Mouse (Mus musculus): ENCODE results near the gene Nat9. TPM values are rescaled to one million over a fixed set of nuclear protein-coding genes. Genes with fewer than 3 reads are reported as not detected.

Gene Nat9
- 10 to 100 TPM; 16.3 to 18.5 TPM for total RNA-seq (2023)

GRCm38 (mm10) chr11:115187693-115188092 lies at the start of gene Nat9:
Gene Nat9, minus strand, starts transcription at chr11:115187859.

DNA sequence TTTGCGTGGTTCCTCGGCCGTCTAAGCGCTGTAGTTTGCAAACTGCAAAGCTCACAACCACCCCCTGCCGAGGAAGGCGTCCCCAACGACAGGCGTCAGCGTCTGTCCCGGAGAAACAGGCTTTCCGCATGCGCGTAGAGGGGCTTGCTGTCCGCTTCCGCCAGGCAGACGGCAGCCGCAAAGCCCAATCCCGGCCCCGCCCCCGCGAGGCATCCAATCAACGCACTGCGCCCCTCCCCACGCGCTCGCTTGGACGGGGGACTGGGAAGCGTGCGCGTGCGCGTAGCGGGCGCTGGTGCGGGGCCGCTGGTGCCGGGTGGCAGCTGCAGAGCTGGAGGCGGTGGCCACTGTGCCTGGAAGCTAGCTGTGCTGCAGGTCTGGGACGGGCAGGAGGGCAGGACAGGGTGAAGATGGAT lies 427 bp downstream of the Nat9 start, which contains the start of gene Tmem104:
Gene Tmem104, plus strand, starts transcription at position 264 of the 416 bp plus-strand sequence.

GRCm38 (mm10) chr11:115162832-115163480 lies 24.7 kb downstream of the Nat9 start, which contains the start of gene Slc9a3r1:
Gene Slc9a3r1, plus strand, starts transcription at chr11:115163341.

GRCm38 (mm10) chr11:115133800-115134199 lies 53.9 kb downstream of the Nat9 start, which contains the start of gene Cd300lf:
Gene Cd300lf, minus strand, starts transcription at chr11:115133992.

Other genes starting within 250 kb of the Nat9 start
- gene Cd300c, start 218.7 kb downstream of the Nat9 start, total RNA-seq (2023), result 1 to 10 TPM; 2.6 to 3.0 TPM
- gene Cd300ld, start 197.9 kb downstream of the Nat9 start, total RNA-seq (2023), result 10 to 100 TPM; 70.1 to 76.9 TPM
- gene Cd300c2, start 186.0 kb downstream of the Nat9 start, total RNA-seq (2023), result 100 to 1,000 TPM; 272 to 297 TPM
- under 1 TPM in 1 of 2 experiments, not detected in 1; 0.91 TPM for gene Cd300ld2, start 171.7 kb downstream of the Nat9 start, total RNA-seq (2023)
- gene Cd300ld4, start 160.8 kb downstream of the Nat9 start, total RNA-seq (2023), result 1 to 10 TPM; 1.1 to 1.7 TPM
- 100 to 1,000 TPM; 259 to 275 TPM for gene Cd300ld5, start 150.1 kb downstream of the Nat9 start, total RNA-seq (2023)
- 100 to 1,000 TPM; 153 to 264 TPM for gene Cd300ld3, start 139.4 kb downstream of the Nat9 start, total RNA-seq (2023)
- gene Cd300e, start 125.7 kb downstream of the Nat9 start, total RNA-seq (2023), result 100 to 1,000 TPM; 126 to 137 TPM
- gene Rab37, start 96.4 kb downstream of the Nat9 start, total RNA-seq (2023), result 1 to 10 TPM; 1.5 to 1.6 TPM
- 10 to 100 TPM; 28.8 to 29.9 TPM for gene Cd300lf, start 53.9 kb downstream of the Nat9 start, total RNA-seq (2023)
- gene Slc9a3r1, start 24.5 kb downstream of the Nat9 start, total RNA-seq (2023), result 10 to 100 TPM; 82.4 to 86.6 TPM
- 10 to 100 TPM; 59.0 to 72.0 TPM for gene Tmem104, start 372 bp downstream of the Nat9 start, total RNA-seq (2023)
- not detected for gene Grin2c, start 79.4 kb upstream of the Nat9 start, total RNA-seq (2023)
- 10 to 100 TPM; 10.6 to 12.1 TPM for gene Fdxr, start 89.2 kb upstream of the Nat9 start, total RNA-seq (2023)
- 1 to 10 TPM; 1.2 to 1.4 TPM for gene Fads6, start 109.8 kb upstream of the Nat9 start, total RNA-seq (2023)
- not detected for gene Otop2, start 119.3 kb upstream of the Nat9 start, total RNA-seq (2023)
- not detected for gene Ush1g, start 134.2 kb upstream of the Nat9 start, total RNA-seq (2023)
- gene Otop3, start 146.9 kb upstream of the Nat9 start, total RNA-seq (2023), result not detected
- under 1 TPM; 0.45 to 0.73 TPM for gene Hid1, start 179.9 kb upstream of the Nat9 start, total RNA-seq (2023)
- under 1 TPM; 0.21 to 0.36 TPM for gene Cdr2l, start 194.1 kb upstream of the Nat9 start, total RNA-seq (2023)
- gene Mrpl58, start 215.9 kb upstream of the Nat9 start, total RNA-seq (2023), result 10 to 100 TPM; 51.8 to 56.5 TPM
- gene Atp5h, start 232.1 kb upstream of the Nat9 start, total RNA-seq (2023), result 100 to 1,000 TPM; 227 to 243 TPM
- 10 to 100 TPM; 33.9 to 34.2 TPM for gene Kctd2, start 232.3 kb upstream of the Nat9 start, total RNA-seq (2023)

All from monocyte, adult 59 days (primary cell).